Mouse (Mus musculus): ENCODE measurements around the gene Lrba. TPM values are rescaled to one million over a fixed set of nuclear protein-coding genes. Genes with fewer than 3 reads are reported as not detected.

The Lrba gene
- polyA plus RNA-seq, 1 experiment from 2014 or later = 11.4 TPM

- no peaks in the 10 kb centered on the region for H3K36me3 ChIP-seq (replicated peaks; ENCODE audit: control insufficient read depth, insufficient read depth)
- 74% methylated on average over 4 of the region's 4 CpGs for WGBS
- no peak overlapping the region for H3K9ac ChIP-seq
- ATAC-seq (ENCODE audit: low FRiP score) (no peak), DNase-seq (ENCODE audit: low spot score) (no peak)
- no peak overlapping the region for H3K27ac ChIP-seq
- no peaks in the 10 kb centered on the region for H3K9me3 ChIP-seq (ENCODE audit: control insufficient read depth, low read length)
- no peaks in the 10 kb centered on the region for H3K27me3 ChIP-seq (ENCODE audit: control insufficient read depth, insufficient read depth, low read length)
- H3K4me1 ChIP-seq (replicated peaks; ENCODE audit: control insufficient read depth, insufficient read depth, low read length) = no peaks in the 10 kb centered on the region
- H3K4me3 ChIP-seq (replicated peaks; ENCODE audit: low read length) = no peak overlapping the region
- H3K4me2 ChIP-seq (replicated peaks) = no peak overlapping the region
Measured at GRCm38 (mm10) chr3:86627008-86627743, 402.7 kb downstream of the Lrba start.

GRCm38 (mm10) chr3:86629379-86629778, 404.9 kb downstream of the Lrba start:
- no peak overlapping the region for H3K9ac ChIP-seq
- H3K27ac ChIP-seq = no peak overlapping the region
- no peaks in the 10 kb centered on the region for H3K27me3 ChIP-seq (ENCODE audit: control insufficient read depth, insufficient read depth, low read length)
- WGBS = 91% methylated on average over 4 of the region's 4 CpGs
- H3K36me3 ChIP-seq (replicated peaks; ENCODE audit: control insufficient read depth, insufficient read depth) = no peaks in the 10 kb centered on the region
- no peak overlapping the region for H3K4me2 ChIP-seq (replicated peaks)
- H3K4me3 ChIP-seq (replicated peaks; ENCODE audit: low read length) = no peak overlapping the region
- no peaks in the 10 kb centered on the region for H3K4me1 ChIP-seq (replicated peaks; ENCODE audit: control insufficient read depth, insufficient read depth, low read length)
- no peak for ATAC-seq (ENCODE audit: low FRiP score)
- DNase-seq (ENCODE audit: low spot score) = no peak
- H3K9me3 ChIP-seq (ENCODE audit: control insufficient read depth, low read length) = no peaks in the 10 kb centered on the region

GRCm38 (mm10) chr3:86635464-86635863, 411.0 kb downstream of the Lrba start:
- Histone ChIP-seq H3K9me3 (ENCODE audit: control insufficient read depth, low read length) (no peaks in the 10 kb centered on the region), H3K27me3 (ENCODE audit: control insufficient read depth, insufficient read depth, low read length) (no peaks in the 10 kb centered on the region), H3K4me3 (replicated peaks; ENCODE audit: low read length) (no peak overlapping the region), H3K4me1 (replicated peaks; ENCODE audit: control insufficient read depth, insufficient read depth, low read length) (0 out of 2 replicates have a peak, but pooled peaks cover 3% of the 10 kb centered on the region), H3K27ac (no peak overlapping the region), H3K36me3 (replicated peaks; ENCODE audit: control insufficient read depth, insufficient read depth) (no peaks in the 10 kb centered on the region), H3K4me2 (replicated peaks) (no peak overlapping the region), H3K9ac (no peak overlapping the region)
- 75% methylated on average over 5 of the region's 5 CpGs for WGBS
- no peak for ATAC-seq (ENCODE audit: low FRiP score)
- no peak for DNase-seq (ENCODE audit: low spot score)

GRCm38 (mm10) chr3:86635940-86636339, 411.5 kb downstream of the Lrba start:
- Histone ChIP-seq H3K4me3 (replicated peaks; ENCODE audit: low read length) (no peak overlapping the region), H3K9me3 (ENCODE audit: control insufficient read depth, low read length) (no peaks in the 10 kb centered on the region), H3K4me1 (replicated peaks; ENCODE audit: control insufficient read depth, insufficient read depth, low read length) (0 out of 2 replicates have a peak, but pooled peaks cover 3% of the 10 kb centered on the region), H3K4me2 (replicated peaks) (no peak overlapping the region), H3K9ac (no peak overlapping the region), H3K27me3 (ENCODE audit: control insufficient read depth, insufficient read depth, low read length) (no peaks in the 10 kb centered on the region), H3K36me3 (replicated peaks; ENCODE audit: control insufficient read depth, insufficient read depth) (no peaks in the 10 kb centered on the region), H3K27ac (no peak overlapping the region)
- DNase-seq (ENCODE audit: low spot score) = no peak
- no peak for ATAC-seq (ENCODE audit: low FRiP score)
- 53% methylated on average over 1 of the region's 1 CpGs for WGBS

DNA sequence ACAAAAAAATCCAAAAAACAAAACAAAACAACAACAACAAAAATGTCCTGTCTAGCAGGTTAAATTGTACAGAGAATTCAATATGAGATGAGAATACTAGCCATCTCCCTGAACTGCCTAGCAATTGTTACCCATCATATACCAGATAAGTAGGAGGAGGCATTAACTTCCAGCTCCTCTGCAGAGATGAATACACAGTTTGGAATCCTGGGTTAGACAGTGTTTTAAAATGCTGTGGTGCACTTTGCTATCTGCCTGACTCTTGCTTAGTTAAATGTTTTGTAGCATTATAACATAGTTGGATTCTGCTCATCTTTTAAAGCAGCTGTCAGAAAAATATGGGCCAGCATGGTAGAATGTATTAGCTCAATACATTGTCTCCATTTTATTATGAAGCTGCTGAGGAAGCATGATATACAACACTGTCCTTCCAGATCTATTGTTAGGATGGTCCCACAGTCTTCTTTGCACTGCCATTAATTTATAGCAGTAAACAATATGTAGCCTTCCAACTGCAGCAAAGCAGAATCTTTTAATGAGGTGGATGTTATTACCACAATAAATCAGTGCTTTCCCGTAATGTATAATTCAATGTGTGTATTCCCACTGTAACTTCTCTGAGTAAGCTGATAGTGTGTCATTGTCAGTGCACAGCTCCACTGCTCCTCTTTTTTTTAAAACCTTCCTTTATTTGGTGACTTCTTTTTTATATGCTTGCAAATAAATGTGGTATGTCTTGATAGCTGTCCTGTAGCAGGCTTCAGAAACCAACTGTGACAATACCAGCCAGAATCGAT, 414.3 kb downstream of the Lrba start:
- peak; percentile 40 for DNase-seq (ENCODE audit: low spot score)

GRCm38 (mm10) chr3:86641393-86641792, 416.9 kb downstream of the Lrba start:
- Histone ChIP-seq H3K27ac (no peak overlapping the region), H3K36me3 (replicated peaks; ENCODE audit: control insufficient read depth, insufficient read depth) (peaks cover 4% of the 10 kb centered on the region), H3K9me3 (ENCODE audit: control insufficient read depth, low read length) (0 out of 2 replicates have a peak, but pooled peaks cover 5% of the 10 kb centered on the region), H3K4me2 (replicated peaks) (no peak overlapping the region), H3K9ac (no peak overlapping the region), H3K4me3 (replicated peaks; ENCODE audit: low read length) (no peak overlapping the region), H3K4me1 (replicated peaks; ENCODE audit: control insufficient read depth, insufficient read depth, low read length) (no peaks in the 10 kb centered on the region), H3K27me3 (ENCODE audit: control insufficient read depth, insufficient read depth, low read length) (no peaks in the 10 kb centered on the region)
- 82% methylated on average over 5 of the region's 5 CpGs for WGBS
- DNase-seq (ENCODE audit: low spot score) = no peak
- no peak for ATAC-seq (ENCODE audit: low FRiP score)

More for the DNA sequence above, 414.3 kb downstream of the Lrba start:
- H3K27ac ChIP-seq = peak overlapping the region; percentile 64
- 52% methylated on average over 2 of the region's 2 CpGs for WGBS
- no peak overlapping the region for H3K4me2 ChIP-seq (replicated peaks)
- H3K9ac ChIP-seq = no peak overlapping the region
- 0 out of 2 replicates have a peak, but pooled peaks cover 3% of the 10 kb centered on the region for H3K4me1 ChIP-seq (replicated peaks; ENCODE audit: control insufficient read depth, insufficient read depth, low read length)
- no peaks in the 10 kb centered on the region for H3K36me3 ChIP-seq (replicated peaks; ENCODE audit: control insufficient read depth, insufficient read depth)
- H3K4me3 ChIP-seq (replicated peaks; ENCODE audit: low read length) = no peak overlapping the region
- ATAC-seq (ENCODE audit: low FRiP score) = peak; percentile 46; the same call in 1 of the 2 replicates
- no peaks in the 10 kb centered on the region for H3K27me3 ChIP-seq (ENCODE audit: control insufficient read depth, insufficient read depth, low read length)
- no peaks in the 10 kb centered on the region for H3K9me3 ChIP-seq (ENCODE audit: control insufficient read depth, low read length)

GRCm38 (mm10) chr3:86641796-86642195, 417.3 kb downstream of the Lrba start:
- Histone ChIP-seq H3K27me3 (ENCODE audit: control insufficient read depth, insufficient read depth, low read length) (no peaks in the 10 kb centered on the region), H3K4me2 (replicated peaks) (no peak overlapping the region), H3K4me1 (replicated peaks; ENCODE audit: control insufficient read depth, insufficient read depth, low read length) (no peaks in the 10 kb centered on the region), H3K9ac (no peak overlapping the region), H3K9me3 (ENCODE audit: control insufficient read depth, low read length) (0 out of 2 replicates have a peak, but pooled peaks cover 5% of the 10 kb centered on the region), H3K36me3 (replicated peaks; ENCODE audit: control insufficient read depth, insufficient read depth) (peaks cover 4% of the 10 kb centered on the region), H3K4me3 (replicated peaks; ENCODE audit: low read length) (no peak overlapping the region), H3K27ac (no peak overlapping the region)
- DNase-seq (ENCODE audit: low spot score) (no peak), ATAC-seq (ENCODE audit: low FRiP score) (no peak)

DNA sequence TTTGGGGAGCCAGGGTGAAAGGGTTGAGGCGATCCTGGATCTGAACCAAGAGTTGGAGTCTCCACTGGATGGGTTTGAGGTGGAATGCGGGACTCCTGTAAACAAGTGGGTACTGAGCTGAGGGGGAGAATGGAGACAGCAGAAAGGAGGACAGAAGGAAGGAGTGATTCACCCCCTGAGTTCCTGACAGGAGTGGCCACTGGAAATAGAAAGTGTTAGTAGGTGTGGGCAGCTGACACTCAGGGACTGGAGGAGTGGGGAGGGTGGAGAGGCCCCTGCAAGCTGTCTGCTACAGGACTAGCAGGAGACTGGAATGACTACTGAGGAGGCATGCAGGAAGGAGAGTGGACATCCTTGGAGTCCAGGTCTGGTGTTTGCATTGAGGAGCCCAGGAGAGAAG, 422.3 kb downstream of the Lrba start:
- WGBS = 86% methylated on average over 2 of the region's 2 CpGs
- ATAC-seq (ENCODE audit: low FRiP score) = no peak
- H3K27ac ChIP-seq = no peak overlapping the region
- 0 out of 2 replicates have a peak, but pooled peaks cover 5% of the 10 kb centered on the region for H3K9me3 ChIP-seq (ENCODE audit: control insufficient read depth, low read length)
- H3K4me3 ChIP-seq (replicated peaks; ENCODE audit: low read length) = no peak overlapping the region
- no peak for DNase-seq (ENCODE audit: low spot score)
- no peak overlapping the region for H3K9ac ChIP-seq
- H3K4me2 ChIP-seq (replicated peaks) = no peak overlapping the region
- H3K36me3 ChIP-seq (replicated peaks; ENCODE audit: control insufficient read depth, insufficient read depth) = peaks cover 4% of the 10 kb centered on the region
- H3K4me1 ChIP-seq (replicated peaks; ENCODE audit: control insufficient read depth, insufficient read depth, low read length) = no peaks in the 10 kb centered on the region
- H3K27me3 ChIP-seq (ENCODE audit: control insufficient read depth, insufficient read depth, low read length) = no peaks in the 10 kb centered on the region

DNA sequence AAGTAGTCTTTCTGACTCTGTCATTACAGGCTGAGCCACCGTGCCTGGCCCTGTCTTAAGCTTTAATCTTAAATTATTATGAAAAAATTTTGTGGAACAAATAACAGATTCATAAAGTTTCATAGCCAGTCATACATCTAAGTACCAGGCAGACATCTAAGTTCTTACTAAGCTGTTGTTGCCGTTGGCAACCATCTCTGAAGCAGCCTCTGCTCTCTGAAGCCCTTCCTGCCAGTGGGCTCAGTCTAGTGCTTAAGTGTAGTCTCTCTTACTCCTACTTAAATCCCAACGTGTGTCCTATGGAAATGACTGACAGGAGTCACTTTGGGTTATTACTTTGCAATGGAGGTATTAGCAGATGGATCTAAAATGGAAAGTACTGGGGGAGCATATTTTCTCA, 426.5 kb downstream of the Lrba start:
- 66% methylated on average over 3 of the region's 3 CpGs for WGBS
- Histone ChIP-seq H3K9ac (no peak overlapping the region), H3K4me2 (replicated peaks) (no peak overlapping the region), H3K9me3 (ENCODE audit: control insufficient read depth, low read length) (no peaks in the 10 kb centered on the region), H3K27ac (no peak overlapping the region), H3K27me3 (ENCODE audit: control insufficient read depth, insufficient read depth, low read length) (no peaks in the 10 kb centered on the region), H3K4me3 (replicated peaks; ENCODE audit: low read length) (no peak overlapping the region), H3K4me1 (replicated peaks; ENCODE audit: control insufficient read depth, insufficient read depth, low read length) (no peaks in the 10 kb centered on the region), H3K36me3 (replicated peaks; ENCODE audit: control insufficient read depth, insufficient read depth) (no peaks in the 10 kb centered on the region)
- DNase-seq (ENCODE audit: low spot score) = no peak
- ATAC-seq (ENCODE audit: low FRiP score) = no peak

Data from hindbrain, embryonic 14.5 days (tissue).